Mouse (Mus musculus): ENCODE results near the gene Hdac1.
"Not testable (repeated sequence)": the region's sequence is repeated elsewhere in the genome, so short reads cannot be mapped to it uniquely, and the experiment has no call there.

Hdac1 gene

DNA sequence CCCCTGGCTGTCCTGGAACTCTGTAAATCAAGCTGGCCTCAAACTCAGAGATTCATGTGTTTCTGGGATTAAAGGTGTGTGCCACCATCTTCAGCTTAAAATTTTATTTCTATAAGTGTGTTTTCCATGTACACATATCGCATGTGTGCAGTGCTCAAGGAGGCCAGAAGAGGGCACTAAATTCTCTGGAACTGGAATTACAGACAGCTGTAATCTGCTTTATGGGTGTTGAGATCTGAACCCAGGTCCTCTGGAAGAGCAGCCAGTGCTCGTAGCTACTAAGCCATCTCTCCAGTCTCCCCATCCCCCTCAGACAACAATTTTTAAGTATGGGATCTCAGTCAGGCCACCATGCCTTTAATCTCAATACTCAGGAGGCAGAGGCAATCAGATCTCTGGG lies 6.8 kb upstream of the Hdac1 start:
- DNase-seq (ENCODE audit: low read depth, low spot score): peak; percentile 78
- Histone ChIP-seq H3K27me3 (ENCODE audit: control insufficient read depth, insufficient read depth, low read length, poor library complexity, severe bottlenecking) (no peaks in the 10 kb centered on the region), H3K36me3 (ENCODE audit: control insufficient read depth, insufficient read depth, low read length, poor library complexity, severe bottlenecking) (no peaks in the 10 kb centered on the region)

DNA sequence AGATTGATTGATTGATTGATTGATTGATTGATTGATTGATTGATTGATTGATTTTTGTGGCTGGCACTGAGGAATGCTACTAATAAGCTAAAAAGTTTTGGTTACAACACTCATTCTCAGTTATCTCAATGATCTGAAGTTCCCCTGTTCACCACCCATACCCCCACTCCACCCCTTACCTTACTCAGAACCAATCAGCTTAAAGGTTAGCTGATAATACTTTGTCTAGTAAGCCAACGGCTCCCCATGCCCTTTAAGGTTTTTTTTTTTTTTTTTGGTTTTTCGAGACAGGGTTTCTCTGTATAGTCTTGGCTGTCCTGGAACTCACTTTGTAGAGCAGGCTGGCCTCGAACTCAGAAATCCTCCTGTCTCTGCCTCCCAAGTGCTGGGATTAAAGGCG lies 5.1 kb upstream of the Hdac1 start:
- not testable (repeated sequence) for DNase-seq (ENCODE audit: low read depth, low spot score); H3K36me3 ChIP-seq (ENCODE audit: control insufficient read depth, insufficient read depth, low read length, poor library complexity, severe bottlenecking); H3K27me3 ChIP-seq (ENCODE audit: control insufficient read depth, insufficient read depth, low read length, poor library complexity, severe bottlenecking)

GRCm38 (mm10) chr4:129544106-129544505 lies 1.6 kb upstream of the Hdac1 start:
- no peak for DNase-seq (ENCODE audit: low read depth, low spot score)
- Histone ChIP-seq H3K27me3 (ENCODE audit: control insufficient read depth, insufficient read depth, low read length, poor library complexity, severe bottlenecking) (no peaks in the 10 kb centered on the region), H3K36me3 (ENCODE audit: control insufficient read depth, insufficient read depth, low read length, poor library complexity, severe bottlenecking) (peaks cover 2% of the 10 kb centered on the region; the same call in 1 of the 2 replicates)

DNA sequence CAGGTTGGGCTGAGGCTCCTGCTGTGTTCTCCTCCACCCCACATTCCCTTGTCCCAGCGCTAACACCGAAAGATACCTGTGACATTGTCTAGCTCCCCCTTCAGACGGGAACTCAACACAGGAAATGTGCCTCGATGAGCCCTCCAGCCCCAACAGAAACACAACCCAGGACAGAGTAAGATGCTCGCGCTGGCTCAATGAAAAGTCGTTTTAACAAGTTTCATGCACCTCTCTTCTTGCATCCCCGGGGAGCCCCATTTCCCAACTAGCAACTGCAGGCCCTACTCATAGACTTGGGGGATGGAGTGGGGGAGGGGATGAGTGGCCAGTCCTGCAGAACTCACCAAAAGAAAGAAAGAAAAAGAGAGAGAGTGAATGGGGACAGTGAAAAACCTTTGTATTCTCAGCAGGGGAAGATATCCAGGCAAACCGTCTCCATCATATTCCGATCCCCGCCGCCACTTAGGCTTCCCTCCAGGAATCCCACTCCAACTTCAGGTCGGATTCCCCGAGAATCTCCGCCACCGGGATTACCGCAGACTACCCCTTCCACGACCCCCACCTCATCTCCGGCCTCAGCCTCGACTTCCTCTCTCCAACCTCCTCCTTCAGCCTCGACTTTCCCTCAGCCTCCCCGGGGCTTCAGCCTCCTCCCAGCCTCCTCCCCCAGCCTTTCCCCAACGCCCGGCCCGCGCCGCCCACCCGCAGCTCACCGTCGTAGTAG lies 483 bp downstream of the Hdac1 start:
- peaks cover 2% of the 10 kb centered on the region; the same call in 1 of the 2 replicates for H3K36me3 ChIP-seq (ENCODE audit: control insufficient read depth, insufficient read depth, low read length, poor library complexity, severe bottlenecking)
- H3K27me3 ChIP-seq (ENCODE audit: control insufficient read depth, insufficient read depth, low read length, poor library complexity, severe bottlenecking): no peaks in the 10 kb centered on the region
- DNase-seq (ENCODE audit: low read depth, low spot score): peak; percentile 51

- peak; percentile 67 for DNase-seq (ENCODE audit: low read depth, low spot score)
- Histone ChIP-seq H3K36me3 (ENCODE audit: control insufficient read depth, insufficient read depth, low read length, poor library complexity, severe bottlenecking) (peaks cover 2% of the 10 kb centered on the region; the same call in 1 of the 2 replicates), H3K27me3 (ENCODE audit: control insufficient read depth, insufficient read depth, low read length, poor library complexity, severe bottlenecking) (no peaks in the 10 kb centered on the region)
Observed at GRCm38 (mm10) chr4:129540012-129540411, 2.5 kb downstream of the Hdac1 start.

- H3K27me3 ChIP-seq (ENCODE audit: control insufficient read depth, insufficient read depth, low read length, poor library complexity, severe bottlenecking); DNase-seq (ENCODE audit: low read depth, low spot score); H3K36me3 ChIP-seq (ENCODE audit: control insufficient read depth, insufficient read depth, low read length, poor library complexity, severe bottlenecking): not testable (repeated sequence)
Observed at GRCm38 (mm10) chr4:129528901-129529300, 13.6 kb downstream of the Hdac1 start.

DNA sequence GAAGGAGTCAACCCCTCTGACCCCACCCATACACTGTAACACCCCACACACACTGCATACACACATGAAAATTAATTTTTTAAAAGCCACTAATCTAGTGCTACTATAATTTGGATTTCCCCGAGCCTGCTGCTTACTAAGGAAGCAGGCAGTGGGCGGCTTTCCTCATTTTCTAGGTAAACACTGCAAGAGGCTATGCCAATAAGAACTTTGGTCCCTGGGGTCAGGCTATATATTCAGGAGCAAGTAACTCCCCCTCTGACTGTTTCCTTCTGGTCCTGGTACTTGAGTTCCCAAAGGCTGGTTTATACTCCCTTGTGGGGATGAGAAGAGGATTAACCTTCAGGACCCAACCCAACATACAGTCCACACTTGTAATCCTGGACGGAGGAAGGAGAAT lies 16.6 kb downstream of the Hdac1 start:
- Histone ChIP-seq H3K27me3 (ENCODE audit: control insufficient read depth, insufficient read depth, low read length, poor library complexity, severe bottlenecking) (no peaks in the 10 kb centered on the region), H3K36me3 (ENCODE audit: control insufficient read depth, insufficient read depth, low read length, poor library complexity, severe bottlenecking) (peaks cover 9% of the 10 kb centered on the region)
- no peak for DNase-seq (ENCODE audit: low read depth, low spot score)

DNA sequence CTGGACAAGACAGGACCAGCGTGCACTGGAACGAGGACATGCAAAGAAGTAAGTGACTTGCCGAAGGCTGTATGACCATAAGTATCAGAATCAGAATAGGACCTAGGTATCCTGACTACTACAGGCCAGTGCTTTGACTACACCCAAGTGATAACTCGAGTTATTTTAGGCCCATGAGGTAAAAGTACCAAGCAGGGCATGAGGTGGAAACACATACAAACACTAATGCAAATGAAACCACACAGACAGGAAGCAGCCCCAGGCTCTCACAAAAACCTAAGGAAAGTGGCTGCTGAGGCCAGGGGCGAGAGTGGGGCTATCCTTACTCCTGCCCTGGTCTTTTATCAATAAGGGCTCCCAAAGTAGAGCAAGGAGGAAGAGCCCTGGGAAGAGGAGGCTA lies 17.2 kb downstream of the Hdac1 start:
- Histone ChIP-seq H3K27me3 (ENCODE audit: control insufficient read depth, insufficient read depth, low read length, poor library complexity, severe bottlenecking) (no peaks in the 10 kb centered on the region), H3K36me3 (ENCODE audit: control insufficient read depth, insufficient read depth, low read length, poor library complexity, severe bottlenecking) (peaks cover 6% of the 10 kb centered on the region)
- peak; percentile 87 for DNase-seq (ENCODE audit: low read depth, low spot score)

GRCm38 (mm10) chr4:129518519-129518918 lies 24.0 kb downstream of the Hdac1 start:
- peaks cover 16% of the 10 kb centered on the region for H3K36me3 ChIP-seq (ENCODE audit: control insufficient read depth, insufficient read depth, low read length, poor library complexity, severe bottlenecking)
- no peaks in the 10 kb centered on the region; the same call in 1 of the 2 replicates for H3K27me3 ChIP-seq (ENCODE audit: control insufficient read depth, insufficient read depth, low read length, poor library complexity, severe bottlenecking)
- DNase-seq (ENCODE audit: low read depth, low spot score): no peak

DNA sequence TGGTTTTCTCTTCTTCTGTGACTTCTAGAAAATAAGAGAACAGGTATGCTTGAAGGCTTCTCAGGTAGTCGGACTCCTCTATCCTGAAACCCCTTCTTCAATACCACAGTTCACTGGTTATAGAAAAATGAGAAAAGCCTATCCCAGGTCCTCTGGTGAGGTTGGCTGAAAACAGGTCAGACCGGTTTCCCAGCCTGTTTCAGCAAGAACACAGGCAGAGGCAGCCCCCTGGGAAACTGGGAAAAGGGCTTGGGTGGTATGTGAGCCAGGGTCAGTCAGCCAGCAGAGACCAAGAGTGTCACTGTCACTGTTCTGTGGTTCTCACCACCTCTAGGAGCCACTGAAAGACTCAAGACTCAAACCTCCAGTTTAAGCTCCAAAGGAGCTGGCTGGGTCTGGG lies 25.6 kb downstream of the Hdac1 start:
- Histone ChIP-seq H3K27me3 (ENCODE audit: control insufficient read depth, insufficient read depth, low read length, poor library complexity, severe bottlenecking) (no peaks in the 10 kb centered on the region; the same call in 1 of the 2 replicates), H3K36me3 (ENCODE audit: control insufficient read depth, insufficient read depth, low read length, poor library complexity, severe bottlenecking) (peaks cover 14% of the 10 kb centered on the region)
- DNase-seq (ENCODE audit: low read depth, low spot score): no peak

- H3K36me3 ChIP-seq (ENCODE audit: control insufficient read depth, insufficient read depth, low read length, poor library complexity, severe bottlenecking): peaks cover 13% of the 10 kb centered on the region
- DNase-seq (ENCODE audit: low read depth, low spot score): peak; percentile 79
- no peaks in the 10 kb centered on the region; the same call in 1 of the 2 replicates for H3K27me3 ChIP-seq (ENCODE audit: control insufficient read depth, insufficient read depth, low read length, poor library complexity, severe bottlenecking)
Observed at GRCm38 (mm10) chr4:129514300-129514898, 28.1 kb downstream of the Hdac1 start.

DNA sequence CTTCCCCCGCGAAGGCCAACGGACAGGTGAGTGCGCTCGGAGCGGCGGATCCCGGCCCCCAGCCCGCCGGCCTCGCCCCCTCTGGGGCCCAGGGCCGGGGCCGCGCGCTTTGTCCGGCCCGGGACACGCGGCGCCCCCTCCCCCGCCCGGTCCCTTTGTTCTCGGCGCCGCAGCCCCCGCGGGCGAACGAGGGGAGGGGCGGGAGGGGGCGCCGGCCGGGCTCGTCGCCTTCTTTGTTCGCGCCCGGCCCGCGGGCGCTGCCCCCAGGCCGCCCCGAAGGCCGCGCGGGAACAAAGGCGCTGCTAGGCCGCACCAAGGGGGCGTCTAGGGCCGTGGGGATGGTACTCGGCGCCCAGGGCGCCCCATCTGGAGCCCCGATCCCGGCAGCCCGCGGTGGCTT lies 28.6 kb downstream of the Hdac1 start:
- Histone ChIP-seq H3K36me3 (ENCODE audit: control insufficient read depth, insufficient read depth, low read length, poor library complexity, severe bottlenecking) (peaks cover 10% of the 10 kb centered on the region), H3K27me3 (ENCODE audit: control insufficient read depth, insufficient read depth, low read length, poor library complexity, severe bottlenecking) (no peaks in the 10 kb centered on the region; the same call in 1 of the 2 replicates)
- no peak for DNase-seq (ENCODE audit: low read depth, low spot score)

DNA sequence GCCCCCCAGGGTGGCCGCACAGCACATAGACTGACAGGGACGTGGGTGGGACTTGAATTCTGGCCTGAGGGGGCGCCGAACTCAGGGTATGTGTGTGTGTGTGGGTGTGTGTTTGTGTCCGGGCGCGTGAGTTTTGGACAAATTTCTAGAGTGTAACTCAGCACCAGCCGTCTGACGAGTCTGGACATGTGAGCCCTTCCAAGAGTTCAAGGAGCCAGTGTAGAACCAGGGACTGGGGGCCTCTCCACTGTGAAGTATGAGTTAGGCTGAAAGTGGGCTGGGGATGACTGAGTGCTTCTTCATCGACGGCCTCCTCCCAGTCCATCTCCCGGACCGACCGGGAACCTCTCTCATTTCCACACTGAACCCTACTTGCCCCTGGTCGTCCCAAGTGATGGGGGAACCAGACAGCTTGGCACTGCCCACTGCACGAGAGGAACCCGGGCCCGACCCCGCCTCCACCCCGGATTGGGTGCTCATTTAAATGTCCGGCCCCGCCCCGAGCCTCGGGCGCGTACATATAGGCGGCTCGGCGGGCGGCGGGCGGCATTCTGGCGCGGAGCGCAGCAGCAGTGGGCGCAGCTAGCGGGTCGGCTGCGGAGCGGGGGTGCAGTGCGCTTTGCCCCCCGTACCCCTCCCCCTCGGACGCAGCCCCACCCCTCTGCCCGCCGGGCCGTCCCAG lies 29.3 kb downstream of the Hdac1 start, which contains the start of gene Marcksl1:
Gene Marcksl1 (plus strand): TSS at position 496 of the 682 bp plus-strand sequence.
- peak; percentile 91 for DNase-seq (ENCODE audit: low read depth, low spot score)
- peaks cover 5% of the 10 kb centered on the region for H3K36me3 ChIP-seq (ENCODE audit: control insufficient read depth, insufficient read depth, low read length, poor library complexity, severe bottlenecking)

GRCm38 (mm10) chr4:129511413-129512096 lies 31.0 kb downstream of the Hdac1 start:
- H3K27me3 ChIP-seq (ENCODE audit: control insufficient read depth, insufficient read depth, low read length, poor library complexity, severe bottlenecking): no peaks in the 10 kb centered on the region; the same call in 1 of the 2 replicates
- no peak for DNase-seq (ENCODE audit: low read depth, low spot score)

More for the DNA sequence above, 29.3 kb downstream of the Hdac1 start, which contains the start of gene Marcksl1:
- no peaks in the 10 kb centered on the region; the same call in 1 of the 2 replicates for H3K27me3 ChIP-seq (ENCODE audit: control insufficient read depth, insufficient read depth, low read length, poor library complexity, severe bottlenecking)

More at GRCm38 (mm10) chr4:129511413-129512096, 31.0 kb downstream of the Hdac1 start:
- peaks cover under 1% of the 10 kb centered on the region for H3K36me3 ChIP-seq (ENCODE audit: control insufficient read depth, insufficient read depth, low read length, poor library complexity, severe bottlenecking)

All from splenic B cell, adult 2 months (primary cell).